Comparison of ENCODE assay signal across 16 mouse cellular contexts in the genomic region with DNA sequence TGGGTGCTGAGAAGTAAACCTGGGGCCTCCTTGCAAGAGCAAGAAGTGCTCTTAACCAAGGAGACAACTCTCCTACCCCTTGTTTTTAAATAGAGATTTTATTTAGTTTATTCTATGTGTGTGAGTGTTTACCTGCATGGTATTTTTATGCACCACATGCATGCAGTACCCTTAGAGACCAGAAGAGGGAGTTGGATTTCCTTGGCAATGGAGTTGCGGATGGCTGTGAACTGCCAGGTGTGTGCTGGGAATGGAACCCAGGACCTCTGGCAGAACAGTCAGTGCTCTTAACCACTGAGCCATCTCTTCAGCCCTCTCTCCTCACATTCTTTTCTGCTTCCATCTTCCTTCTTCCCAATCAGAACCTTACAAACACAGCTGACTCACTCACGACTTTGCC. TPM values are rescaled to one million over a fixed set of nuclear protein-coding genes. Genes with fewer than 3 reads are reported as not detected.
A peak's percentile ranks its signal among the peaks of the same experiment; 100 is the strongest.
DNase-seq lines count a peak whose midpoint lies in the region; ATAC-seq and TF ChIP-seq lines count a peak whose summit lies in the region.
"Had no signal": no experiment of that assay in that cellular context is flagged by ENCODE, and none has a peak within 500 bp of the region (broad histone marks: within the 10 kb centered on the region; RNA-seq: fewer than 3 reads in every experiment).

No protein-coding gene starts in this region.

- no peaks in the 10 kb centered on the region; the same call in none of the 2 replicates for H3K4me1 ChIP-seq in heart, adult 2 months (ENCODE audit: control insufficient read depth, insufficient read depth, low read length)
- peaks cover 10% of the 10 kb centered on the region; the same call in 1 of the 2 replicates for H3K4me1 ChIP-seq in lung, postnatal 0 days (ENCODE audit: insufficient read depth, low read depth, low read length)
- no peaks in the 10 kb centered on the region for H3K4me1 ChIP-seq in lung, adult 2 months (ENCODE audit: control insufficient read depth, insufficient read depth, low read length)
- peaks cover 36% of the 10 kb centered on the region for H3K4me1 ChIP-seq in kidney, embryonic 15.5 days
- H3K4me1 ChIP-seq: forebrain, embryonic 13.5 days had no signal

- intact Hi-C loops in heart, adult 2 months (cut with DNase I): no loop called here

- 93% methylated on average over 2 of the region's 2 CpGs for WGBS in heart, adult 2 months
- WGBS in lung, postnatal 0 days: 93% methylated on average over 2 of the region's 2 CpGs
- WGBS in lung, adult 2 months: 87% methylated on average over 2 of the region's 2 CpGs
- 91% methylated on average over 2 of the region's 2 CpGs for WGBS in kidney, embryonic 15.5 days

- no peaks in the 10 kb centered on the region for H3K36me3 ChIP-seq in heart, adult 2 months (ENCODE audit: control insufficient read depth, insufficient read depth, low read length)
- H3K36me3 ChIP-seq in lung, postnatal 0 days (ENCODE audit: insufficient read depth, low read length): no peaks in the 10 kb centered on the region
- H3K36me3 ChIP-seq in kidney, embryonic 15.5 days: no peaks in the 10 kb centered on the region

- H3K4me3 ChIP-seq in heart, adult 2 months: no peak overlapping the region
- H3K4me3 ChIP-seq in lung, postnatal 0 days (ENCODE audit: low read depth, low read length): no peak overlapping the region
- no peak overlapping the region for H3K4me3 ChIP-seq in lung, adult 2 months (replicated peaks; ENCODE audit: extremely low read depth, low read depth, low read length)
- no peak overlapping the region for H3K4me3 ChIP-seq in kidney, embryonic 15.5 days (replicated peaks)
- H3K4me3 ChIP-seq: forebrain, embryonic 13.5 days; myocyte had no signal

- no peak for TF ChIP-seq POLR2A in heart, adult 2 months (IDR thresholded peaks at IDR 0.05; ENCODE audit: insufficient read depth, low read depth, low read length)
- no peak for TF ChIP-seq POLR2A in lung, adult 2 months (IDR thresholded peaks at IDR 0.05; ENCODE audit: borderline replicate concordance, extremely low read depth, low read depth, low read length)

- peak; percentile 45 for TF ChIP-seq CTCF in heart, adult 2 months (IDR thresholded peaks at IDR 0.05)
- TF ChIP-seq CTCF in lung, postnatal 0 days (IDR thresholded peaks at IDR 0.05): peak; percentile 36
- TF ChIP-seq CTCF in lung, adult 2 months (IDR thresholded peaks at IDR 0.05; ENCODE audit: insufficient read depth, low read length): no peak

- no peak overlapping the region for H3K4me2 ChIP-seq in lung, postnatal 0 days (replicated peaks; ENCODE audit: low read depth, low read length)
- H3K4me2 ChIP-seq in kidney, embryonic 15.5 days: no peak overlapping the region
- H3K4me2 ChIP-seq: forebrain, embryonic 13.5 days; heart, embryonic 11.5 days had no signal

- ATAC-seq in lung, postnatal 0 days: no peak
- no peak for ATAC-seq in kidney, embryonic 15.5 days (replicated peaks; ENCODE audit: low FRiP score)
- ATAC-seq: forebrain, embryonic 13.5 days; intestine, embryonic 16.5 days had no signal

- no peak for TF ChIP-seq EP300 in heart, adult 2 months (IDR thresholded peaks at IDR 0.05; ENCODE audit: insufficient read depth, low read depth, low read length)
- TF ChIP-seq EP300 in lung, postnatal 0 days (IDR thresholded peaks at IDR 0.05): no peak

- no peak overlapping the region for H3K9ac ChIP-seq in heart, adult 2 months (ENCODE audit: low read depth, low read length)
- no peak overlapping the region for H3K9ac ChIP-seq in lung, postnatal 0 days (replicated peaks; ENCODE audit: low read depth)
- no peak overlapping the region for H3K9ac ChIP-seq in kidney, embryonic 15.5 days
- H3K9ac ChIP-seq: forebrain, embryonic 13.5 days had no signal

- no peak for DNase-seq in heart, adult 2 months
- no peak for DNase-seq in heart, adult 11 months
- DNase-seq in lung, postnatal 0 days (ENCODE audit: low spot score): no peak
- no peak for DNase-seq in lung, adult 2 months
- peak; percentile 58 for DNase-seq in ES-CJ7 (ENCODE audit: low read depth, low spot score)
- DNase-seq in naive thymus-derived CD4-positive, alpha-beta T cell, adult 2 months (ENCODE audit: low read depth): peak; percentile 66
- no peak for DNase-seq in cerebellum, adult 18-20 months
- DNase-seq: adrenal gland, postnatal 25 days; gastrocnemius, postnatal 10 days; kidney, postnatal 36 days; layer of hippocampus, postnatal 36 days had no signal

- no peak overlapping the region for H3K27ac ChIP-seq in heart, adult 2 months
- H3K27ac ChIP-seq in lung, postnatal 0 days (ENCODE audit: low read length): no peak overlapping the region
- H3K27ac ChIP-seq in kidney, embryonic 15.5 days: no peak overlapping the region
- H3K27ac ChIP-seq: forebrain, embryonic 13.5 days had no signal

- H3K27me3 ChIP-seq in heart, adult 2 months (ENCODE audit: control insufficient read depth, insufficient read depth, low read length): no peaks in the 10 kb centered on the region
- no peaks in the 10 kb centered on the region for H3K27me3 ChIP-seq in lung, postnatal 0 days (replicated peaks; ENCODE audit: insufficient read depth, low read length)
- H3K27me3 ChIP-seq in kidney, embryonic 15.5 days: no peaks in the 10 kb centered on the region
- H3K27me3 ChIP-seq: forebrain, embryonic 13.5 days had no signal

- no peaks in the 10 kb centered on the region for H3K9me3 ChIP-seq in lung, postnatal 0 days (ENCODE audit: low read length)
- H3K9me3 ChIP-seq in kidney, embryonic 15.5 days (replicated peaks): no peaks in the 10 kb centered on the region; the same call in 1 of the 2 replicates
- H3K9me3 ChIP-seq: forebrain, embryonic 13.5 days had no signal

- no peaks in the 10 kb centered on the region for H3K79me2 ChIP-seq in heart, adult 2 months (replicated peaks; ENCODE audit: control insufficient read depth, insufficient read depth, low read length)

RNA-seq across cellular contexts. Expression of a gene that starts 9.2 kb away (rescaled TPM):
- 10 to 100 TPM; 45.3 to 65.8 TPM for total RNA-seq in heart, adult 2 months (2021)
- 31.8 and 58.9 TPM in 2 replicates for polyA plus RNA-seq in heart, adult 2 months (2012; rRNA removed)
- polyA plus RNA-seq in lung, postnatal 0 days (2015; fragmentation: Nextera tagmentation; extraction: Ambion mirVana): 78.2 and 79.1 TPM in 2 replicates
- polyA plus RNA-seq in lung, adult 2 months (2012; rRNA removed): 45.2 and 47.3 TPM in 2 replicates
- polyA plus RNA-seq in kidney, embryonic 15.5 days (2015; fragmentation: Nextera tagmentation; extraction: Ambion mirVana): 69.9 and 74.6 TPM in 2 replicates

Comparison
In these comparisons a context has a peak if more than half of its experiments do, and no peak if none do; other contexts are left out.
1. DNase-seq: peak in ES-CJ7 (single experiment) and naive thymus-derived CD4-positive, alpha-beta T cell, adult 2 months (single experiment); none in heart, adult 2 months (0 of 2), heart, adult 11 months (single experiment), lung, postnatal 0 days (single experiment), lung, adult 2 months (single experiment) and cerebellum, adult 18-20 months (0 of 2).